Mouse (Mus musculus): ENCODE measurements around the gene Slc25a26. TPM values are rescaled to one million over a fixed set of nuclear protein-coding genes. Genes with fewer than 3 reads are reported as not detected.

The Slc25a26 gene
- polyA plus RNA-seq, 1 experiment from 2014 or later = 8.1 TPM

DNA sequence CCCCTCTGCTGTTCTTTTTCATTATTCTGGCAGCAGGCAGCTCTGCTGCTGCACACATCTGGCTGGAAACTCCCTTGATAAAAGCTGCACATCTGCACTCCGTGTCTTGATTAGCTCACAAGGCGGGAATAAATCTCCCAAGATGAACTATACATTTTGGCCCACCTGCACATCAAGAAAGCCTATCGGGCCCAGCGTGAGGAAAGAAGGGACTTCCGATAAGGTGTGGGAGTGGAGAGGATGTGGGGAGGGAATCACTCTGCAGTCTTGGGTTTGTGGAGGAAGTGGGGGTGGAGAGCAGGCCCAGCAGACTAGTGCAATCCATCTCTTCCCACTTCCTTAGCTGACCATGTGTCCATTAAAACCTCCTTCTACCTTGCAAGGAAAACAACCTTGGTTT, 125.8 kb downstream of the Slc25a26 start:
- H3K4me2 ChIP-seq = no peak overlapping the region
- WGBS = 72% methylated on average over 5 of the region's 5 CpGs
- H3K27me3 ChIP-seq = no peaks in the 10 kb centered on the region
- peaks cover 24% of the 10 kb centered on the region for H3K4me1 ChIP-seq
- H3K9me3 ChIP-seq = no peaks in the 10 kb centered on the region
- peaks cover 61% of the 10 kb centered on the region for H3K36me3 ChIP-seq
- H3K4me3 ChIP-seq = no peak overlapping the region
- H3K27ac ChIP-seq = no peak overlapping the region
- H3K9ac ChIP-seq = no peak overlapping the region
- ATAC-seq (ENCODE audit: insufficient number of reproducible peaks, insufficient read depth, low FRiP score, low TSS enrichment, low read depth) = no peak

DNA sequence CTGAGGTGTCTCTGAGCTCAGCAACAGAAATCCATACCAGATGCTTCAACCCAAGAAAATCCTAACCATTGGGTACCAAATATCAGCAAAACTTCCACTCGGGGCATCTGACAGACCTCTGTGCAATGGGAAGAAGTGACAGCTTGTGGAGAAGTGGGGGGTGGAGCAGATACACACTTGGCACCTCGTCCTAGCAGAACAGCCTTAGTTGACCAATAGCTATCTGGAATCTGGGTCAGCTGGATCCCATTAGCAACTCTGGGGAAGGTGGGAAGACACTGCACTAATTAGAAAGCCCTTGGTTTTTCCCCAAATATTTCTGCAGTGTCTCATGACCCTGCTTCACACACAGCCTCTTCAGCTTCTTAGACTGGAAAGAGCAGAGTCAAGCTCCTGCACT, 126.7 kb downstream of the Slc25a26 start:
- Histone ChIP-seq H3K4me2 (no peak overlapping the region), H3K9ac (no peak overlapping the region), H3K9me3 (no peaks in the 10 kb centered on the region), H3K27ac (no peak overlapping the region), H3K4me3 (no peak overlapping the region), H3K27me3 (no peaks in the 10 kb centered on the region), H3K36me3 (peaks cover 52% of the 10 kb centered on the region), H3K4me1 (peaks cover 33% of the 10 kb centered on the region)
- 51% methylated on average over 2 of the region's 2 CpGs for WGBS
- no peak for ATAC-seq (ENCODE audit: insufficient number of reproducible peaks, insufficient read depth, low FRiP score, low TSS enrichment, low read depth)

DNA sequence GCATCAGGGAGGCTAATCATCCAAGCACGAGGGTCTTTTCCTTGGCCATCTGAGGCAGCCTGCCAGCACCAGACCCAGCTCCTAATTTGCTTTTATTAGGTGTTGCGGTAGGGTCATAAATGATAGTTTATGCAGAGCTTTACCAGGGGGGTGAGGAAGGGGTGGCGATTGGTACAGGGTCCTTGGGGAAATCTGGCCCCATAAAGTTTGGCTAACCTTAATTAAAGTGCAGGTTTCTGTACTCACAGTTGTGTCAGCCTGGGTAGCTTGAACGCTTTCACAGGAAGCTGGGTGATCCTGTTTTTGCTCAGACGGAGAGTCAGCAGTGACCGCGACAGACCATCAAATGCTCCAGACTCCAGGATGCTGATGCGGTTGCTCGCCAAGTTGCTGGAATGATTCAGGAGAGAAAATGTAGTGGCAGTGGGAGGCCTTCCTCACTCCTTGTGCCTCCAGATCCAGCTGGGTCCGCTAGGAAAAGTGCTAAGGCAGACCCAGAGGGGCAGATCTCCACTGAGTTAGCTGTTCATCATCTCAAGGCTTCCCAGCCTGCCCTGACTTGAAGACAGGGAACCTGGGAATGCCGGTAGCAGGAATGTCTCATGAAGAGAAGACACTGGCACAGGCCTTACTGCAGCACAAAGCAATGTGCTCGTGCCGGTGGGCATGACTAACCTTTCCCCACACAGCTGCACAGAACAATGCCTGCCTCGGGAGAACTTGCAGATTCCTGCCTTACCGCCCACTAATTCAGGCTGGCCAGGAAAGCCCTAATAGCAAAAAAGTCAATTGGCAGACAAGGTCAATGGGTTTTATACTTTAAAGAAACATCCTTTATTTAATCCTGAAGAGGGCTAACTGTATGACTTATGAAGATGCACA, 127.8 kb downstream of the Slc25a26 start:
- peaks cover 36% of the 10 kb centered on the region for H3K4me1 ChIP-seq
- no peak overlapping the region for H3K4me3 ChIP-seq
- ATAC-seq (ENCODE audit: insufficient number of reproducible peaks, insufficient read depth, low FRiP score, low TSS enrichment, low read depth) = no peak
- H3K36me3 ChIP-seq = peaks cover 40% of the 10 kb centered on the region
- no peaks in the 10 kb centered on the region for H3K27me3 ChIP-seq
- no peak overlapping the region for H3K27ac ChIP-seq
- WGBS = 57% methylated on average over 15 of the region's 15 CpGs
- H3K9me3 ChIP-seq = no peaks in the 10 kb centered on the region
- H3K9ac ChIP-seq = 0 out of 2 replicates have a peak overlapping the region, but pooled peaks have one; percentile 32
- no peak overlapping the region for H3K4me2 ChIP-seq

DNA sequence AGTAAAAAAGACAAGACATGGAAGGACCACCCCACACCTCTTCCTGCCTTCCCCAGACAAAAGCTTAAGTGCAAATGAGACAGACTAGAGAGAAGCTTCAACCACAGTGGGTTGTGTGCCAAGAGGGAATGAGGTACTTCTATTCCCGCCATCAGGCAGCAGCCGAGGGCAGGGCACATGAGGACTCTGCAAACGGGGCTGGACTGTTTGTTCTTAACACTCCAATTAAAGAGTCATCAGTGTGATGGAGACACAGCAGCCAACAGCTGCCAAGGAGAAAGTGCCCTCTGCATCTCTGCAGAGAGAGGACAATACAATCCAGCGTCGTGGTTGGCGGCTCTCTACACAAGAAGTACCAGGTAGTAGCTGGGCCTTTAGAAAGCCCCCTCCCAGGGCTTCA, 128.7 kb downstream of the Slc25a26 start:
- Histone ChIP-seq H3K9me3 (no peaks in the 10 kb centered on the region), H3K4me2 (no peak overlapping the region), H3K36me3 (peaks cover 36% of the 10 kb centered on the region), H3K27ac (no peak overlapping the region), H3K4me1 (peaks cover 36% of the 10 kb centered on the region), H3K9ac (no peak overlapping the region), H3K27me3 (no peaks in the 10 kb centered on the region), H3K4me3 (no peak overlapping the region)
- 78% methylated on average over 6 of the region's 6 CpGs for WGBS
- no peak for ATAC-seq (ENCODE audit: insufficient number of reproducible peaks, insufficient read depth, low FRiP score, low TSS enrichment, low read depth)

DNA sequence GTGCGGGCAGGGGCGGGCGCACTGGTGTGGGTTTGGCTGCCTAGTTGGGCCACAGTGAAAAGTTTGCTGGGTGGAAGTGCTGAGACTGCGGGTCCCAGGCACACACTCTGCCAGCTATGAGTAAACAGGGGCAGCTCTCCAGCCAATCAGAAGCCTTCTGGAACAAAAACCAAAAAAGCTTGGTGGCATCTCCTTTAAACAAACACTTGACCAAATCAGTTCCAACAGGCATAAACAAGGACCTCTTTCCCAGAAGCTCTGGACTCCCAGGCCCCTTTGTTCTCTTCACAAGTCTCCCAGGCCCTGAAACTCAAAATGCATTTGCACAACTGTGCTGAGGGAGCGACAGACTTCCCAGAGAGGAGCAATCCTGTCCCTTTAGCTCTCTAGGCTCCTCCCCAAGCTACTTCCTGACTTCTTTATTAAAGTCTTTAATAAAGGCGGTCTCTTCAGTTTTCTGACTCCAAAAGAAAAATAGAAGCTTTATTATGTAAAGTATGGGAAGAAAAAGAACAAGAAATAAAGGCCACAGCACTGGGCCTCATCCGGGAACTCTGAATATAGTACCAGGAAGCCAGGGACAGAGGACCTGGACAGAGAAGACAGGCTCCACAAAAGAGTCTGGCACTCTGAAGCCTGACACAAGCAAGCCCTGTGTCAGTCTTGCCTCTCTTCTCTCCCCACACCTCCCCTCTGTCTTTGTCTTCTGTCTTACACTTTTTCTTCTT, 131.1 kb downstream of the Slc25a26 start:
- H3K4me3 ChIP-seq = no peak overlapping the region
- peaks cover 41% of the 10 kb centered on the region for H3K4me1 ChIP-seq
- peaks cover 16% of the 10 kb centered on the region for H3K36me3 ChIP-seq
- H3K9ac ChIP-seq = no peak overlapping the region
- no peak for ATAC-seq (ENCODE audit: insufficient number of reproducible peaks, insufficient read depth, low FRiP score, low TSS enrichment, low read depth)
- H3K27me3 ChIP-seq = no peaks in the 10 kb centered on the region
- no peaks in the 10 kb centered on the region for H3K9me3 ChIP-seq
- WGBS = 68% methylated on average over 7 of the region's 7 CpGs
- H3K27ac ChIP-seq = 0 out of 2 replicates have a peak overlapping the region, but pooled peaks have one; percentile 11
- H3K4me2 ChIP-seq = no peak overlapping the region

DNA sequence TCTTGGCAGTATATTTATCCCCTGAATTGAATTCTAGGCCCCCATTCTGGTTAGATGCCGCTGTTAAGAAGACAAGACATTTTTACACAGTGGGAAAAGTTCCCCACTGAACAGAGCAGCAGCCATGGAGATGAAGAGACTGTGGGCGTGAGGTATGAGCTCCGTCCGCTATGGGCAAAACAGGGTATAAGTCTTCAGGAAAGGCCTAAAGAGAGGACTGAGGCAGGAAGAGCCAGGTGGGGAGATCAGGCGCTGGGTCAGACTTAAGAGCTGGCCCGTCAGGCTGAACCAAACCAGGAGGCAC, 131.6 kb downstream of the Slc25a26 start:
- peaks cover 12% of the 10 kb centered on the region for H3K36me3 ChIP-seq
- H3K9me3 ChIP-seq = no peaks in the 10 kb centered on the region
- 0 out of 2 replicates have a peak overlapping the region, but pooled peaks have one; percentile 11 for H3K27ac ChIP-seq
- no peaks in the 10 kb centered on the region for H3K27me3 ChIP-seq
- H3K9ac ChIP-seq = no peak overlapping the region
- ATAC-seq (ENCODE audit: insufficient number of reproducible peaks, insufficient read depth, low FRiP score, low TSS enrichment, low read depth) = no peak
- H3K4me2 ChIP-seq = no peak overlapping the region
- no peak overlapping the region for H3K4me3 ChIP-seq
- peaks cover 37% of the 10 kb centered on the region for H3K4me1 ChIP-seq
- 88% methylated on average over 6 of the region's 6 CpGs for WGBS

DNA sequence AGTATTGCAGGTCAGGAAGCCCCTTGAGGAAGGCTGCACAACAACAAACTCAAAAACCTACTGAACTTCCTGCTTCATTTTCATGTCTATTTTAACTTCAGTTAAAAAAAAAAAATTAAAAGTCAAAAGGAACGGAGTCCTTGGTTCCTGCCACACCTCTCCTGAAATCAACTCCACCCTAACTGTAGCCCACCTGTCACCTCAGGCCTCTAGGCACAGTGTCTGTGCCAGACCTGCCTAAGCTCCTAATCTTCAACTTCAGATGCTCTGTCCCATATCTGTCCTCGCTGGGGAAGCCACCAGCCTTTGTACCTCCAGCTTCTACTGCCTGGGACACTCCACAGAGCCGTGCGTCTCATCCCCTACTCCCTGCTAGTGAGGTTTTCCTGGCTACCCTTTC, 134.1 kb downstream of the Slc25a26 start:
- H3K4me1 ChIP-seq = peaks cover 41% of the 10 kb centered on the region
- WGBS = 72% methylated on average over 4 of the region's 4 CpGs
- no peak overlapping the region for H3K4me3 ChIP-seq

DNA sequence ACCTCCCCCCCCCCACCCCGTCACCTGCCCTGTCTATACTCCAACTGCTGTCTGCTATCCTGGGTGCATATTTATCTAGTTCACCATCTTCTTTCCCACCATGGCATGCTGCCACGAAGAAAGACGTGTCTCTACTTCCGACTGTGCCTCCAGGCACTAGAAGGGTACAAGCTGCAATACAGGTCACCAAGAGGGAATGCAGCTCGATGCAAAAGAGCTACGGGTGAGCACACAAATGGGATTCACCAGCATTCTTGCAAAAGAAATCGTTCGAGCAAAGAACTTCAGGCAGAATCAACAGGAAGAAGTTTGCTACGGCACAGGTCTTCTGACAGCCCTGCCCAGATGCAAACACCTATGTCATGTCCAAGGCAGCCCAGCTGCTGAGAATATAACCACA, 134.6 kb downstream of the Slc25a26 start:
- Histone ChIP-seq H3K36me3 (peaks cover 3% of the 10 kb centered on the region; the same call in 1 of the 2 replicates), H3K9me3 (no peaks in the 10 kb centered on the region), H3K9ac (no peak overlapping the region), H3K4me2 (no peak overlapping the region), H3K4me3 (no peak overlapping the region), H3K27me3 (no peaks in the 10 kb centered on the region), H3K27ac (no peak overlapping the region), H3K4me1 (peaks cover 44% of the 10 kb centered on the region)
- ATAC-seq (ENCODE audit: insufficient number of reproducible peaks, insufficient read depth, low FRiP score, low TSS enrichment, low read depth) = no peak
- 63% methylated on average over 9 of the region's 9 CpGs for WGBS

More for the DNA sequence above, 134.1 kb downstream of the Slc25a26 start:
- Histone ChIP-seq H3K9me3 (no peaks in the 10 kb centered on the region), H3K4me2 (no peak overlapping the region), H3K27me3 (no peaks in the 10 kb centered on the region), H3K27ac (no peak overlapping the region), H3K9ac (no peak overlapping the region), H3K36me3 (peaks cover 7% of the 10 kb centered on the region; the same call in 1 of the 2 replicates)
- no peak for ATAC-seq (ENCODE audit: insufficient number of reproducible peaks, insufficient read depth, low FRiP score, low TSS enrichment, low read depth)

DNA sequence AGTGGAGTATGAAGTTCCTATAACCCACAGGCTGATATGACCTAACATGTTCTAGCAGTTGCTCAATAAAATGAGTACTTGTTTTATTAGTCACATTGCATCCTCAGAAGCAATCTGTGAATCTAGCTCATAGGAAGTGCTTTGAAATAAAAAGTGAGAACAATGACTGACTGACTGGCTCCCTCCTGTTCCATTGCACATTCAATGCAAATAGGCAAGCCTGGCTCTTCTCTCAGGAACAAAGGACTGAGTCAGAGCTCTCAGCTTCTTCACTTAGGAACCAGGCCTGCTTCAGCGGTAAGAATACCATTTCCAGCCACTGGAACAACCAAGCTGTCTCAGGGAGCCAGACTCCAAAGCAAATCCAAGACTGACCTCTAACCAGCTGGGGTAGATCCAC, 135.2 kb downstream of the Slc25a26 start:
- H3K4me1 ChIP-seq = peaks cover 50% of the 10 kb centered on the region

DNA sequence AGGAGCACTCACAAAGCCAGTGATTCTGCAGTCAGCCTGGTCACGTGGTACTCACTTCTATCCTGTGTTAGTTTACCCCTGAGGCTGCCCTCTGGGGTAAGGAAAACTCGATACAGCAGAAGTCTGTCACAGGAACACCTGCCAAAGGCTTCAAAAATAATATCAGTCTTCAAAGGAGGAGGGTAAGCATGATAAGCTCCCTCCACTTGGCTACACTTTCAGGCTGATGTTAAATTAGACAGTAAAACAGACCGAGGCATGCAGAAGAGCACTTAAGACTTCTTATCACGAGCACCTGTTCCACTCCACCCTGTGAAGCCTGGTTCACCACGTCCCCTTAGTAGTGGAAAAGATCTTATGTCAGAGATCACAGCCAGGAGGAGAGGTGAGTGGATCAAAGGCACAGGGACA, 136.9 kb downstream of the Slc25a26 start:
- no peak overlapping the region for H3K4me2 ChIP-seq
- no peak for ATAC-seq (ENCODE audit: insufficient number of reproducible peaks, insufficient read depth, low FRiP score, low TSS enrichment, low read depth)
- H3K27ac ChIP-seq = no peak overlapping the region
- WGBS = 41% methylated on average over 5 of the region's 5 CpGs
- no peak overlapping the region for H3K9ac ChIP-seq
- H3K9me3 ChIP-seq = no peaks in the 10 kb centered on the region
- no peak overlapping the region for H3K4me3 ChIP-seq
- H3K27me3 ChIP-seq = no peaks in the 10 kb centered on the region
- H3K4me1 ChIP-seq = peaks cover 37% of the 10 kb centered on the region
- no peaks in the 10 kb centered on the region for H3K36me3 ChIP-seq

More for the DNA sequence above, 135.2 kb downstream of the Slc25a26 start:
- no peaks in the 10 kb centered on the region for H3K27me3 ChIP-seq
- WGBS = 67% methylated on average over 1 of the region's 1 CpGs
- no peak overlapping the region for H3K4me3 ChIP-seq
- H3K4me2 ChIP-seq = no peak overlapping the region
- ATAC-seq (ENCODE audit: insufficient number of reproducible peaks, insufficient read depth, low FRiP score, low TSS enrichment, low read depth) = no peak
- no peaks in the 10 kb centered on the region for H3K9me3 ChIP-seq
- no peak overlapping the region for H3K9ac ChIP-seq
- no peaks in the 10 kb centered on the region for H3K36me3 ChIP-seq
- H3K27ac ChIP-seq = no peak overlapping the region

DNA sequence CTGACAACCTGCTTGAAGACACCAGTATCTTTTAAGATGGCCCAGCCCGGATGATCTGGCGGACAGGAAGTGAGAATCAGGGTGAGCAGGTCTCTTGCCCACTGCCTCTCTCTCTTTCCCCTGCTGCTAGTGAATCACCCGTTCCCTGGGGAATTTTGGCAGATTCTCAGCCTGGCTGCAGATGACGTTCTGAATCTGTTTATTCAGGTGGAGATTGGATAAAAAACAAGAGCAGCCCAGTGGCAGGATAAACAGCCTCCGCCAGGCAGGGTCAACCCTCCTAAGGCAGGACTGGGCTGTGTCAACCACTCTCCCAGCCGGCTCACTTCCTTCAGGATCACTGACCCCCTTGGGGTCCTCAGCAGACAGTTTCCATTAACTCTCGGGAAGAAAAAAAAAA, 140.2 kb downstream of the Slc25a26 start:
- H3K9ac ChIP-seq = no peak overlapping the region
- H3K4me2 ChIP-seq = no peak overlapping the region
- H3K36me3 ChIP-seq = peaks cover 4% of the 10 kb centered on the region; the same call in 1 of the 2 replicates
- no peak overlapping the region for H3K27ac ChIP-seq
- H3K27me3 ChIP-seq = no peaks in the 10 kb centered on the region
- WGBS = 28% methylated on average over 7 of the region's 7 CpGs
- H3K9me3 ChIP-seq = no peaks in the 10 kb centered on the region
- ATAC-seq (ENCODE audit: insufficient number of reproducible peaks, insufficient read depth, low FRiP score, low TSS enrichment, low read depth) = no peak
- peaks cover 54% of the 10 kb centered on the region for H3K4me1 ChIP-seq
- no peak overlapping the region for H3K4me3 ChIP-seq

DNA sequence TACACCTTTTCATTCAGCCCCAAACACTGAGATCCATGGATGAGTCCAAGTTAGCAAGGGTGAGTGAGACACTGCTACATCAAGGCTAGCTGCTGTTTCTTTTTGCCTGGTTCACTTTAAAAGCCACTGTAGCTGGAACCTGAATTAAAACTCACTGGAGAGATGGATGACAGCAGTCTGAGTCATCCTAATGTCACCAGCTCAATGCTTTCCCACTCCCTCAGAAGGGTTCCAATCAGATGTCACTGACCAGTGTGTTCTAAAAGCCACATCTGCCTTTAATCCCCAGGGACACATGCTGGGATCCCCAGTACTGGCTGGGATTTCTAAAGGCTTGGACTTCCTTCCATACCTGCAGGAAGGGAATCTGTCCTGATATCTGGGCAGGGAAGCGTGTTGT, 141.9 kb downstream of the Slc25a26 start:
- no peak for ATAC-seq (ENCODE audit: insufficient number of reproducible peaks, insufficient read depth, low FRiP score, low TSS enrichment, low read depth)
- no peak overlapping the region for H3K27ac ChIP-seq

More for the DNA sequence above, 141.9 kb downstream of the Slc25a26 start:
- no peaks in the 10 kb centered on the region for H3K27me3 ChIP-seq
- H3K4me2 ChIP-seq = no peak overlapping the region
- peaks cover 4% of the 10 kb centered on the region; the same call in 1 of the 2 replicates for H3K36me3 ChIP-seq
- no peak overlapping the region for H3K9ac ChIP-seq
- H3K4me1 ChIP-seq = peaks cover 67% of the 10 kb centered on the region
- no peak overlapping the region for H3K4me3 ChIP-seq
- H3K9me3 ChIP-seq = no peaks in the 10 kb centered on the region
- 95% methylated on average over 1 of the region's 1 CpGs for WGBS

All from embryonic facial prominence, embryonic 13.5 days (tissue).